Comparison of ENCODE assay signal across 31 mouse cellular contexts in the genomic region with DNA sequence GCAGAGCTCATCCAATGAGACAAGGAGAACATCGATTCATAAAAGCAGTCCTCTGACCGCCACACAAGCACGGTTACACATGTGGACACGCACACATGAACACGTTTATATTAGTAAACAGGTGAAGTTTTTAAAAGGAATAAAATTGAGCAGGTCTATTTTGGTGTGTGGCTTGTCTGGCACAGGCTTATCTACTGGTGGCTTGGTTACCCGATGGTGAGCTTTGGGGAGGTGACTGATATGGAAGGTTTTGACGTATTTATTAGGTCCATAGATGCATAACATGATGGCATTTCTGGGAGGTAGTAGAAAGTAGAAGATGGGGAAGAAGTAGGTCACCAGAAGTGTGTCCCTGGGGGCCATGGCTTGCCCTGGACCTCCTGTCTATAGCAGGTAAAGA. TPM values are rescaled to one million over a fixed set of nuclear protein-coding genes. Genes with fewer than 3 reads are reported as not detected.
"Had no signal": no experiment of that assay in that cellular context is flagged by ENCODE, and none has a peak within 500 bp of the region (broad histone marks: within the 10 kb centered on the region; RNA-seq: fewer than 3 reads in every experiment).

No protein-coding gene starts in this region.

- H3K9me3 ChIP-seq: limb, embryonic 10.5 days; limb, embryonic 12.5 days; limb, embryonic 13.5 days; limb, embryonic 15.5 days; liver, embryonic 12.5 days; liver, embryonic 13.5 days; liver, embryonic 15.5 days; lung, embryonic 15.5 days; midbrain, embryonic 10.5 days; midbrain, embryonic 12.5 days; midbrain, embryonic 13.5 days; midbrain, embryonic 15.5 days; neural tube, embryonic 12.5 days had no signal

- H3K36me3 ChIP-seq: liver, embryonic 12.5 days; liver, embryonic 13.5 days; liver, embryonic 15.5 days; lung, embryonic 15.5 days; midbrain, embryonic 15.5 days; neural tube, embryonic 12.5 days had no signal

- H3K27ac ChIP-seq: limb, embryonic 10.5 days; limb, embryonic 12.5 days; limb, embryonic 13.5 days; limb, embryonic 15.5 days; liver, embryonic 12.5 days; liver, embryonic 13.5 days; liver, embryonic 14.5 days; liver, embryonic 15.5 days; lung, embryonic 15.5 days; macrophage; midbrain, embryonic 10.5 days; midbrain, embryonic 12.5 days; midbrain, embryonic 13.5 days; midbrain, embryonic 15.5 days; neural tube, embryonic 12.5 days had no signal

- DNase-seq: left cerebral cortex, postnatal 4 days; liver; liver, embryonic 13.5 days; liver, postnatal 0 days; lung, adult 18-20 months; lung, adult 2 months; lung, embryonic 14.5 days; lung, postnatal 10 days; lung, postnatal 14 days; lung, postnatal 36 days; lung, postnatal 4 days; midbrain, embryonic 14.5 days had no signal

- H3K4me1 ChIP-seq: limb, embryonic 12.5 days; midbrain, embryonic 15.5 days; neural tube, embryonic 12.5 days had no signal

- H3K4me3 ChIP-seq: limb, embryonic 10.5 days; limb, embryonic 12.5 days; limb, embryonic 13.5 days; limb, embryonic 15.5 days; liver, embryonic 12.5 days; liver, embryonic 13.5 days; liver, embryonic 15.5 days; lung, embryonic 15.5 days; megakaryocyte, embryonic 14.5 days; midbrain, embryonic 10.5 days; midbrain, embryonic 12.5 days; midbrain, embryonic 13.5 days; midbrain, embryonic 15.5 days; myocyte; neural tube, embryonic 12.5 days had no signal

- H3K27me3 ChIP-seq: limb, embryonic 12.5 days; limb, embryonic 13.5 days; limb, embryonic 15.5 days; liver, embryonic 12.5 days; liver, embryonic 13.5 days; liver, embryonic 15.5 days; lung, embryonic 15.5 days; midbrain, embryonic 12.5 days; midbrain, embryonic 13.5 days; midbrain, embryonic 15.5 days; neural tube, embryonic 12.5 days had no signal

- ATAC-seq: liver, embryonic 12.5 days; liver, postnatal 0 days; lung, postnatal 0 days; midbrain, embryonic 13.5 days; midbrain, embryonic 15.5 days; midbrain, embryonic 16.5 days had no signal

- H3K9ac ChIP-seq: limb, embryonic 12.5 days; limb, embryonic 13.5 days; limb, embryonic 15.5 days; liver, embryonic 12.5 days; liver, embryonic 13.5 days; liver, embryonic 14.5 days; liver, embryonic 15.5 days; liver, postnatal 0 days; lung, embryonic 14.5 days; lung, embryonic 15.5 days; midbrain, embryonic 12.5 days; midbrain, embryonic 15.5 days; neural tube, embryonic 12.5 days had no signal

RNA-seq across cellular contexts. Expression of a gene that starts 30.5 kb away (rescaled TPM):
- total RNA-seq: monocyte, adult 5-6 weeks had no signal
